Mouse (Mus musculus): Measurements from ENCODE around the gene Relch.

- TF ChIP-seq MAX (IDR thresholded peaks at IDR 0.05): no peak
- no peak for TF ChIP-seq CTCF (IDR thresholded peaks at IDR 0.05; ENCODE audit: control insufficient read depth, insufficient read depth, insufficient read length)
These were observed 82.8 kb downstream of the Relch start for GRCm38 (mm10) chr1:105746444-105746843.
